Mouse (Mus musculus): Measurements from ENCODE around the gene Morn1.

- TF ChIP-seq POLR2A (IDR thresholded peaks at IDR 0.05; ENCODE audit: borderline replicate concordance, extremely low read depth, low read depth, low read length): no peak
- no peak for TF ChIP-seq CTCF (IDR thresholded peaks at IDR 0.05; ENCODE audit: insufficient read depth, low read length)
Observed at GRCm38 (mm10) chr4:155074418-155074817, 12.0 kb upstream of the Morn1 start.

Measured in lung, adult 2 months (tissue).